Mouse (Mus musculus) olfactory bulb, adult 2 months (tissue): ENCODE results near the gene Tfpi2. TPM values are rescaled to one million over a fixed set of nuclear protein-coding genes. Genes with fewer than 3 reads are reported as not detected.

Source experiments
- H3K27ac ChIP-seq: fragments of 200-500 bp; 2 replicates; pipeline ENCODE4 v1.5.1; 2012; ENCODE audit warnings: low read depth, low read length; ENCODE audit not compliant: insufficient read depth
- H3K4me1 ChIP-seq: fragments of 200-500 bp; 2 replicates; pipeline ENCODE4 v1.6.1; 2012; ENCODE audit warnings: low read length; ENCODE audit not compliant: control insufficient read depth, insufficient read depth
- H3K4me3 ChIP-seq: fragments of 200-500 bp; 2 replicates; pipeline ENCODE4 v1.5.1; 2012; ENCODE audit warnings: mild to moderate bottlenecking, low read depth, low read length, moderate library complexity; ENCODE audit not compliant: insufficient read depth
- CTCF ChIP-seq: fragments of 200-500 bp; IDR thresholded peaks from 2 replicates; pipeline ENCODE4 v1.5.1; 2012; ENCODE audit warnings: low read depth, mild to moderate bottlenecking, low read length, moderate library complexity; ENCODE audit not compliant: insufficient read depth
- POLR2A ChIP-seq: fragments of 200-500 bp; IDR thresholded peaks from 2 replicates; pipeline ENCODE4 v1.6.1; 2012; ENCODE audit warnings: mild to moderate bottlenecking, low read depth, low read length, moderate library complexity; ENCODE audit not compliant: insufficient read depth
- WGBS: fragments of 180-500 bp; shearing (Covaris S2); methylation state at CpG from one replicate; pipeline ENCODE4 v1.1.7; 2018; 5-methylcytosine and 5-hydroxymethylcytosine counted together
- polyA plus RNA-seq: library from polyadenylated mRNA; stranded (reverse); fragments of >200 nt; gene quantifications from 2 replicates; pipeline ENCODE4 v1.2.4, GENCODE M21; 2012; ENCODE audit warnings: low replicate concordance; ENCODE audit not compliant: missing spikeins, insufficient read depth, insufficient read length

The Tfpi2 gene
- polyA plus RNA-seq, 1 experiment = not detected

GRCm38 (mm10) chr6:3999296-3999695, 10.6 kb upstream of the Tfpi2 start:
- TF ChIP-seq CTCF (no peak), POLR2A (no peak)
- H3K27ac ChIP-seq = no peak overlapping the region
- H3K4me1 ChIP-seq = no peaks in the 10 kb centered on the region; the same call in 1 of the 2 replicates
- WGBS = 37% methylated on average over 6 of the region's 6 CpGs
- H3K4me3 ChIP-seq = no peak overlapping the region

- Histone ChIP-seq H3K4me3 (no peak overlapping the region), H3K27ac (no peak overlapping the region), H3K4me1 (no peaks in the 10 kb centered on the region)
- TF ChIP-seq POLR2A (no peak), CTCF (no peak)
- 78% methylated on average over 4 of the region's 4 CpGs for WGBS
Observed at GRCm38 (mm10) chr6:3998089-3998488, 9.4 kb upstream of the Tfpi2 start.

GRCm38 (mm10) chr6:3993492-3993891, 4.8 kb upstream of the Tfpi2 start, which contains the start of gene Gngt1:
Gngt1 (plus strand) TSS chr6:3993792.
- 81% methylated on average over 6 of the region's 6 CpGs for WGBS
- TF ChIP-seq CTCF (no peak), POLR2A (no peak)
- Histone ChIP-seq H3K4me3 (no peak within 1 kb of the TSS), H3K4me1 (no peaks in the 10 kb centered on the region), H3K27ac (no peak within 1 kb of the TSS)

- no peak for TF ChIP-seq POLR2A
- TF ChIP-seq CTCF = no peak
- WGBS = 90% methylated on average over 5 of the region's 5 CpGs
Observed at GRCm38 (mm10) chr6:3982661-3983284, 5.9 kb downstream of the Tfpi2 start.

GRCm38 (mm10) chr6:3973679-3974078, 15.0 kb downstream of the Tfpi2 start:
- 80% methylated on average over 1 of the region's 1 CpGs for WGBS
- Histone ChIP-seq H3K4me1 (no peaks in the 10 kb centered on the region), H3K27ac (no peak overlapping the region), H3K4me3 (no peak overlapping the region)
- TF ChIP-seq POLR2A (no peak), CTCF (no peak)

More at GRCm38 (mm10) chr6:3982661-3983284, 5.9 kb downstream of the Tfpi2 start:
- H3K4me3 ChIP-seq = no peak overlapping the region
- H3K27ac ChIP-seq = no peak overlapping the region
- H3K4me1 ChIP-seq = no peaks in the 10 kb centered on the region

GRCm38 (mm10) chr6:3967676-3968626, 20.8 kb downstream of the Tfpi2 start:
- H3K4me3 ChIP-seq = no peak overlapping the region
- TF ChIP-seq CTCF (no peak), POLR2A (no peak)
- 29% methylated on average over 31 of the region's 31 CpGs for WGBS
- no peak overlapping the region for H3K27ac ChIP-seq
- peaks cover 7% of the 10 kb centered on the region; the same call in 1 of the 2 replicates for H3K4me1 ChIP-seq

GRCm38 (mm10) chr6:3954969-3955368, 33.8 kb downstream of the Tfpi2 start:
- no peak for TF ChIP-seq POLR2A
- TF ChIP-seq CTCF = no peak
- H3K27ac ChIP-seq = no peak overlapping the region
- no peaks in the 10 kb centered on the region for H3K4me1 ChIP-seq
- 60% methylated on average over 4 of the region's 4 CpGs for WGBS
- no peak overlapping the region for H3K4me3 ChIP-seq

GRCm38 (mm10) chr6:3936140-3936714, 52.5 kb downstream of the Tfpi2 start:
- H3K4me1 ChIP-seq = no peaks in the 10 kb centered on the region
- H3K27ac ChIP-seq = no peak overlapping the region
- no peak overlapping the region for H3K4me3 ChIP-seq
- TF ChIP-seq CTCF = no peak
- TF ChIP-seq POLR2A = no peak
- 78% methylated on average over 1 of the region's 1 CpGs for WGBS

GRCm38 (mm10) chr6:3935606-3936005, 53.1 kb downstream of the Tfpi2 start:
- Histone ChIP-seq H3K4me1 (no peaks in the 10 kb centered on the region), H3K27ac (no peak overlapping the region), H3K4me3 (no peak overlapping the region)
- 93% methylated on average over 2 of the region's 2 CpGs for WGBS
- no peak for TF ChIP-seq POLR2A
- no peak for TF ChIP-seq CTCF
